10 mouse cellular contexts compared by ENCODE assay signal in genomic region chr10:8884565-8884964, GRCm38 (mm10). TPM values are rescaled to one million over a fixed set of nuclear protein-coding genes. Genes with fewer than 3 reads are reported as not detected.
DNase-seq lines count a peak whose midpoint lies in the region; ATAC-seq and TF ChIP-seq lines count a peak whose summit lies in the region.
"Had no signal": no experiment of that assay in that cellular context is flagged by ENCODE, and none has a peak within 500 bp of the region (broad histone marks: within the 10 kb centered on the region; RNA-seq: fewer than 3 reads in every experiment).

No protein-coding gene starts in this region.

- peak overlapping the region; percentile 85 for H3K4me3 ChIP-seq in kidney, embryonic 14.5 days (ENCODE audit: low read length)
- peak overlapping the region; percentile 79; the same call in 1 of the 2 replicates for H3K4me3 ChIP-seq in embryonic facial prominence, embryonic 12.5 days
- peak overlapping the region; percentile 73; the same call in 1 of the 2 replicates for H3K4me3 ChIP-seq in hindbrain, postnatal 0 days (ENCODE audit: low read length)
- no peak overlapping the region for H3K4me3 ChIP-seq in midbrain, embryonic 14.5 days (replicated peaks; ENCODE audit: low read depth, low read length)

- H3K9me3 ChIP-seq in kidney, embryonic 14.5 days (ENCODE audit: control insufficient read depth, low read length): no peaks in the 10 kb centered on the region
- no peaks in the 10 kb centered on the region for H3K9me3 ChIP-seq in embryonic facial prominence, embryonic 12.5 days
- no peaks in the 10 kb centered on the region for H3K9me3 ChIP-seq in hindbrain, postnatal 0 days (ENCODE audit: low read length)
- H3K9me3 ChIP-seq in midbrain, embryonic 14.5 days (ENCODE audit: control insufficient read depth, low read length): no peaks in the 10 kb centered on the region

- no peak for DNase-seq in kidney, postnatal 25 days
- no peak for DNase-seq in hindbrain, postnatal 0 days (ENCODE audit: low spot score)
- DNase-seq in midbrain, embryonic 14.5 days: no peak
- DNase-seq in thymus, postnatal 4 days: no peak
- no peak for DNase-seq in right cerebral cortex, postnatal 14 days
- DNase-seq: cerebellum, adult 9-10 months had no signal

- H3K27ac ChIP-seq in kidney, embryonic 14.5 days (ENCODE audit: low read depth, low read length): no peak overlapping the region
- no peak overlapping the region for H3K27ac ChIP-seq in embryonic facial prominence, embryonic 12.5 days
- H3K27ac ChIP-seq in hindbrain, postnatal 0 days: no peak overlapping the region
- H3K27ac ChIP-seq in midbrain, embryonic 14.5 days (replicated peaks; ENCODE audit: low read depth, low read length): no peak overlapping the region

- no peaks in the 10 kb centered on the region for H3K36me3 ChIP-seq in kidney, embryonic 14.5 days (ENCODE audit: control insufficient read depth, insufficient read depth, low read length)
- H3K36me3 ChIP-seq in embryonic facial prominence, embryonic 12.5 days: no peaks in the 10 kb centered on the region
- no peaks in the 10 kb centered on the region for H3K36me3 ChIP-seq in hindbrain, postnatal 0 days (ENCODE audit: insufficient read depth, low read length)
- H3K36me3 ChIP-seq in midbrain, embryonic 14.5 days (ENCODE audit: control insufficient read depth, insufficient read depth, low read length): no peaks in the 10 kb centered on the region
- H3K36me3 ChIP-seq: G1E had no signal

- ATAC-seq in kidney, embryonic 14.5 days (ENCODE audit: low FRiP score, low TSS enrichment): no peak
- no peak for ATAC-seq in embryonic facial prominence, embryonic 12.5 days (ENCODE audit: insufficient number of reproducible peaks, insufficient read depth, low FRiP score, low TSS enrichment)
- ATAC-seq in hindbrain, postnatal 0 days: no peak
- ATAC-seq in midbrain, embryonic 14.5 days (ENCODE audit: low FRiP score, low TSS enrichment): no peak
- no peak for ATAC-seq in megakaryocyte-erythroid progenitor cell, adult 5-6 weeks (replicated peaks; ENCODE audit: low FRiP score, low TSS enrichment, poor library complexity, severe bottlenecking)

- no peaks in the 10 kb centered on the region for H3K27me3 ChIP-seq in kidney, embryonic 14.5 days (ENCODE audit: control insufficient read depth, insufficient read depth, low read length)
- no peaks in the 10 kb centered on the region for H3K27me3 ChIP-seq in embryonic facial prominence, embryonic 12.5 days
- no peaks in the 10 kb centered on the region for H3K27me3 ChIP-seq in hindbrain, postnatal 0 days (ENCODE audit: insufficient read depth, low read length)
- no peaks in the 10 kb centered on the region for H3K27me3 ChIP-seq in midbrain, embryonic 14.5 days (ENCODE audit: control insufficient read depth, insufficient read depth, low read length)

- no peak for TF ChIP-seq CTCF in hindbrain, postnatal 0 days (IDR thresholded peaks at IDR 0.05; ENCODE audit: low read depth)

- peak overlapping the region; percentile 70; the same call in 1 of the 2 replicates for H3K4me2 ChIP-seq in kidney, embryonic 14.5 days (replicated peaks; ENCODE audit: low read depth, low read length)
- H3K4me2 ChIP-seq in embryonic facial prominence, embryonic 12.5 days (replicated peaks): peak overlapping the region; percentile 57
- peak overlapping the region; percentile 79 for H3K4me2 ChIP-seq in hindbrain, postnatal 0 days (ENCODE audit: low read depth, low read length)
- H3K4me2 ChIP-seq in midbrain, embryonic 14.5 days (ENCODE audit: low read length): peak overlapping the region; percentile 92; the same call in 1 of the 2 replicates

- peaks cover 17% of the 10 kb centered on the region for H3K4me1 ChIP-seq in kidney, embryonic 14.5 days (ENCODE audit: control insufficient read depth, insufficient read depth, low read length)
- H3K4me1 ChIP-seq in embryonic facial prominence, embryonic 12.5 days: peaks cover 12% of the 10 kb centered on the region
- H3K4me1 ChIP-seq in hindbrain, postnatal 0 days (ENCODE audit: insufficient read depth, low read length): no peaks in the 10 kb centered on the region
- H3K4me1 ChIP-seq in midbrain, embryonic 14.5 days (ENCODE audit: control insufficient read depth, insufficient read depth, low read length): 0 out of 2 replicates have a peak, but pooled peaks cover 7% of the 10 kb centered on the region

- 56% methylated on average over 5 of the region's 5 CpGs for WGBS in kidney, embryonic 14.5 days
- 25% methylated on average over 5 of the region's 5 CpGs for WGBS in embryonic facial prominence, embryonic 12.5 days
- WGBS in hindbrain, postnatal 0 days: 52% methylated on average over 5 of the region's 5 CpGs
- WGBS in midbrain, embryonic 14.5 days: 29% methylated on average over 5 of the region's 5 CpGs

- no peak overlapping the region for H3K9ac ChIP-seq in kidney, embryonic 14.5 days (ENCODE audit: low read depth, low read length)
- H3K9ac ChIP-seq in embryonic facial prominence, embryonic 12.5 days: no peak overlapping the region
- H3K9ac ChIP-seq in hindbrain, postnatal 0 days (replicated peaks; ENCODE audit: low read length): no peak overlapping the region
- H3K9ac ChIP-seq in midbrain, embryonic 14.5 days (replicated peaks; ENCODE audit: low read length): no peak overlapping the region

RNA-seq across cellular contexts. Expression of gene Sash1, which starts 1.3 kb away (rescaled TPM):
- polyA plus RNA-seq in kidney, embryonic 14.5 days (2014; fragmentation: Nextera tagmentation; extraction: Ambion mirVana): 5.5 and 6.5 TPM in 2 replicates
- 6.5 and 7.9 TPM in 2 replicates for polyA plus RNA-seq in embryonic facial prominence, embryonic 12.5 days (2016; fragmentation: Nextera tagmentation; extraction: Ambion mirVana)
- 50.8 and 60.0 TPM in 2 replicates for total RNA-seq in hindbrain, postnatal 0 days (2014; rRNA removed)
- 7.2 and 7.4 TPM in 2 replicates for polyA plus RNA-seq in hindbrain, postnatal 0 days (2015; fragmentation: Nextera tagmentation; extraction: Ambion mirVana)
- 3.9 and 4.8 TPM in 2 replicates for polyA plus RNA-seq in midbrain, embryonic 14.5 days (2014; fragmentation: Nextera tagmentation; extraction: Ambion mirVana)
- 0.84 and 1.7 TPM in 2 replicates for total RNA-seq in megakaryocyte-erythroid progenitor cell, adult 5-6 weeks (2014; fragmentation: Nextera tagmentation)
- total RNA-seq in megakaryocyte-erythroid progenitor cell, adult 5-6 weeks (2017): 0.23 and 0.61 TPM in 2 replicates
- polyA plus RNA-seq: G1E had no signal
